Mouse (Mus musculus): ENCODE measurements around the gene Ino80e. TPM values are rescaled to one million over a fixed set of nuclear protein-coding genes. Genes with fewer than 3 reads are reported as not detected.

Gene Ino80e
- total and polyA plus RNA-seq, 3 experiments = 93.0 to 476 (median 189) TPM

- Histone ChIP-seq H3K27ac (ENCODE audit: control insufficient read depth, low read depth, low read length) (no peak overlapping the region), H3K9me3 (replicated peaks; ENCODE audit: insufficient read depth, low read length) (no peaks in the 10 kb centered on the region), H3K4me3 (ENCODE audit: control insufficient read depth in 1 of 2, insufficient read depth in 1 of 2, low read depth in 2 of 2, low read length in 2 of 2) (no peak overlapping the region), H3K9ac (ENCODE audit: control insufficient read depth, low read depth, low read length, poor library complexity, severe bottlenecking) (no peak overlapping the region), H3K27me3 (ENCODE audit: control insufficient read depth in 1 of 2, insufficient read depth in 2 of 2, low read length in 2 of 2) (0 out of 4 replicates have a peak, but pooled peaks cover 2% of the 10 kb centered on the region in 2 experiments), H3K79me2 (ENCODE audit: control insufficient read depth, insufficient read depth, low read length, poor library complexity) (no peaks in the 10 kb centered on the region), H3K4me1 (ENCODE audit: control insufficient read depth in 1 of 2, insufficient read depth in 2 of 2, low read length in 2 of 2) (no peaks in the 10 kb centered on the region; a peak in 1 of 4 replicates), H3K36me3 (ENCODE audit: control insufficient read depth in 1 of 2, insufficient read depth in 2 of 2, low read length in 2 of 2) (no peaks in the 10 kb centered on the region)
- peak; percentile 20; the same call in 1 of the 2 replicates for TF ChIP-seq GATA1 (IDR thresholded peaks at IDR 0.05; ENCODE audit: low read depth, low read length)
- TF ChIP-seq NRF1 (IDR thresholded peaks at IDR 0.05; ENCODE audit: insufficient read depth, low read depth, low read length, poor library complexity, severe bottlenecking) = no peak
- no peak for DNase-seq (ENCODE audit: low read depth, low spot score)
These were observed 46.4 kb downstream of the Ino80e start for GRCm38 (mm10) chr7:126815726-126816222.

DNA sequence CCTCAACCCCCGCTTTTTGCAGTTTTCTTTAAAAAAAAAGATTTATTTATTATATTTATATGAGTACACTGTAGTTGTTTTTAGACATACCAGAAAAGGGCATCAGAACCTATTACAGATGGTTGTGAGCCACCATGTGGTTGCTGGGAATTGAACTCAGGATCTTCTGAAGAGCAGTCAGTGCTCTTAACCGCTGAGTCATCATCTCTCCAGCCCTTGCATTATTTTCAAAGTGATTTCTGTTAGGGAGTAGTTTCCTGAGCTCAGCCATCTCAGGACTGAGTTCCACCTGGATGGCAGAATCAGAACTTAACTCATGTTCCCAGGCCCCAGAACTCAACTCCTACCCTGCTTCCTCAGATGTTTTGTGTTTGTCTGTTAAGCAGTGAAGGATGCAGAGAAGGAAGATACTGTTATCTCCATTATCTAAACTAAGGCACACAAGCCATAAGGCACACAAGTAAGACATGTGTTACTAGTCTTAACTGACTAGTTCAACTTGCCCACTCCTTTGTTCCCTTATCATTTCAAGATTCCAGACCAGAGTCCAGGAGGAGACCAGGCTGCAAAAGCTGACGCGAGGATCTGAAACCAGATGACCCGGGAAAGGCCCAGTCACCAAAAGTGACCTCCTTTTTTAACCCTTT is 52.3 kb downstream of the Ino80e start:
- peak overlapping the region; percentile 83 for H3K9ac ChIP-seq (ENCODE audit: control insufficient read depth, low read depth, low read length, poor library complexity, severe bottlenecking)
- peaks cover 6 to 19% of the 10 kb centered on the region in 2 experiments; a peak in 3 of 4 replicates for H3K4me1 ChIP-seq (ENCODE audit: control insufficient read depth in 1 of 2, insufficient read depth in 2 of 2, low read length in 2 of 2)
- H3K27ac ChIP-seq (ENCODE audit: control insufficient read depth, low read depth, low read length) = peak overlapping the region; percentile 71
- H3K27me3 ChIP-seq (ENCODE audit: control insufficient read depth in 1 of 2, insufficient read depth in 2 of 2, low read length in 2 of 2) = no peaks in the 10 kb centered on the region
- peaks cover 0 to 14% of the 10 kb centered on the region in 2 experiments; a peak in 2 of 4 replicates for H3K36me3 ChIP-seq (ENCODE audit: control insufficient read depth in 1 of 2, insufficient read depth in 2 of 2, low read length in 2 of 2)
- peak overlapping the region; percentile 39 to 66; a peak in 3 of 4 replicates for H3K4me3 ChIP-seq (ENCODE audit: control insufficient read depth in 1 of 2, insufficient read depth in 1 of 2, low read depth in 2 of 2, low read length in 2 of 2)
- H3K79me2 ChIP-seq (ENCODE audit: control insufficient read depth, insufficient read depth, low read length, poor library complexity) = no peaks in the 10 kb centered on the region; the same call in 1 of the 2 replicates
- TF ChIP-seq GATA1 (IDR thresholded peaks at IDR 0.05; ENCODE audit: low read depth, low read length) = peak; percentile 81
- TF ChIP-seq POLR2AphosphoS2 (IDR thresholded peaks at IDR 0.05; ENCODE audit: low read length) = no peak
- 0 out of 2 replicates have a peak, but pooled peaks have one; percentile 14 for TF ChIP-seq MYB (IDR thresholded peaks at IDR 0.05; ENCODE audit: low read depth, low read length)
- no peak for TF ChIP-seq RAD21 (IDR thresholded peaks at IDR 0.05; ENCODE audit: low read depth, low read length)
- TF ChIP-seq MAFK (IDR thresholded peaks at IDR 0.05; ENCODE audit: borderline replicate concordance, low read depth, low read length) = peak; percentile 91
- peak in 1 of 2 experiments; percentile 61; a peak in 2 of 4 replicates for TF ChIP-seq EP300 (IDR thresholded peaks at IDR 0.05; ENCODE audit: low read depth in 1 of 2, low read length in 2 of 2)
- peak; percentile 63 for TF ChIP-seq MXI1 (IDR thresholded peaks at IDR 0.05; ENCODE audit: low read depth, low read length)
- no peak for TF ChIP-seq SMC3 (IDR thresholded peaks at IDR 0.05; ENCODE audit: low read depth, low read length)
- 0 out of 2 replicates have a peak, but pooled peaks have one; percentile 53 for TF ChIP-seq MYC (IDR thresholded peaks at IDR 0.05; ENCODE audit: low read depth, low read length)
- 0 out of 2 replicates have a peak, but pooled peaks have one; percentile 37 for TF ChIP-seq TBP (IDR thresholded peaks at IDR 0.05; ENCODE audit: low read depth, low read length)
- 0 out of 2 replicates have a peak, but pooled peaks have one; percentile 10 for TF ChIP-seq TCF12 (IDR thresholded peaks at IDR 0.05; ENCODE audit: low read depth, low read length)
- no peak for TF ChIP-seq ETS1 (IDR thresholded peaks at IDR 0.05; ENCODE audit: low read depth, low read length)
- no peak for TF ChIP-seq ELF1 (IDR thresholded peaks at IDR 0.05; ENCODE audit: low read depth, low read length)
- 0 out of 2 replicates have a peak, but pooled peaks have one; percentile 56 for TF ChIP-seq E2F4 (IDR thresholded peaks at IDR 0.05; ENCODE audit: borderline replicate concordance, low read depth, low read length)
- peak; percentile 63 for TF ChIP-seq MAX (IDR thresholded peaks at IDR 0.05; ENCODE audit: low read length)
- no peak for TF ChIP-seq ZC3H11A (IDR thresholded peaks at IDR 0.05; ENCODE audit: low read depth, low read length)
- no peak; the same call in 1 of the 2 replicates for TF ChIP-seq RCOR1 (IDR thresholded peaks at IDR 0.05; ENCODE audit: low read depth, low read length)
- peak; percentile 17 for TF ChIP-seq SIN3A (IDR thresholded peaks at IDR 0.05; ENCODE audit: low read length)
- peak; percentile 74 for DNase-seq (ENCODE audit: low read depth, low spot score)
- no peaks in the 10 kb centered on the region for H3K9me3 ChIP-seq (replicated peaks; ENCODE audit: insufficient read depth, low read length)
